Mouse (Mus musculus) CH12.LX (cell line): ENCODE results near the gene Ncf4. TPM values are rescaled to one million over a fixed set of nuclear protein-coding genes. Genes with fewer than 3 reads are reported as not detected.

Experiments used
- DNase-seq: peaks from one replicate; pipeline ENCODE4 v3.0.0-alpha.2; 2013; ENCODE audit errors: extremely low read depth
- H3K27ac ChIP-seq: 2 replicates; pipeline ENCODE4 v1.5.1; 2012; ENCODE audit warnings: low read depth, mild to moderate bottlenecking, control low read depth, moderate library complexity; ENCODE audit not compliant: insufficient read depth
- H3K27me3 ChIP-seq: replicated peaks from 2 replicates; pipeline ENCODE3; 2012; ENCODE audit warnings: inconsistent platforms
- H3K36me3 ChIP-seq, 2 experiments: replicated peaks in 1 of 2; 2 replicates each; pipeline versions ENCODE3 to v1.6.1; 2012; ENCODE audit warnings: inconsistent platforms in 1 of 2, low read length in 1 of 2, mild to moderate bottlenecking in 1 of 2, mixed read lengths in 1 of 2, moderate library complexity in 1 of 2; ENCODE audit not compliant: control insufficient read depth in 1 of 2, insufficient read depth in 1 of 2
- H3K4me1 ChIP-seq, 2 experiments: 2 replicates each; pipeline ENCODE4 v1.6.1; 2012; ENCODE audit warnings: inconsistent platforms in 1 of 2, moderate library complexity in 1 of 2; ENCODE audit not compliant: insufficient read depth in 2 of 2, control insufficient read depth in 1 of 2
- H3K4me2 ChIP-seq: 2 replicates; pipeline ENCODE4 v1.6.1; 2012; ENCODE audit warnings: low read depth, mild to moderate bottlenecking, control low read depth; ENCODE audit not compliant: poor library complexity, insufficient read depth, severe bottlenecking
- H3K4me3 ChIP-seq, 3 experiments: fragments of 150-350 bp in 1 of 3; sonication (generic) in 1 of 3; replicated peaks in 1 of 3; 2 replicates each; pipeline versions ENCODE3 to v1.5.1; 2011 to 2012; ENCODE audit warnings: low read depth in 2 of 3, low read length in 2 of 3, mild to moderate bottlenecking in 2 of 3, moderate library complexity in 2 of 3, control low read depth in 1 of 3, improper control_type of control experiment in 1 of 3, inconsistent platforms in 1 of 3, mixed read lengths in 1 of 3; ENCODE audit not compliant: poor library complexity in 1 of 3
- H3K79me2 ChIP-seq: replicated peaks from 2 replicates; pipeline ENCODE4 v1.6.1; 2012; ENCODE audit warnings: mild to moderate bottlenecking, moderate library complexity; ENCODE audit not compliant: control insufficient read depth, poor library complexity, insufficient read depth, severe bottlenecking; ENCODE audit errors: extremely low read depth
- H3K9ac ChIP-seq: 2 replicates; pipeline ENCODE4 v1.6.1; 2012; ENCODE audit warnings: low read depth, mild to moderate bottlenecking, control low read depth, moderate library complexity; ENCODE audit not compliant: insufficient read depth
- H3K9me3 ChIP-seq: replicated peaks from 2 replicates; pipeline ENCODE3; 2012; ENCODE audit warnings: low read length, inconsistent platforms, mixed read lengths
- CHD2 ChIP-seq: IDR thresholded peaks from 2 replicates; pipeline ENCODE4 v1.6.1; 2011; ENCODE audit warnings: low read length, improper control_type of control experiment
- ELF1 ChIP-seq: IDR thresholded peaks from 2 replicates; pipeline ENCODE4 v1.6.1; 2014; ENCODE audit warnings: low read depth, mild to moderate bottlenecking, inconsistent platforms, low read length, improper control_type of control experiment
- EP300 ChIP-seq: IDR thresholded peaks from 2 replicates; pipeline ENCODE4 v1.6.1; 2011; ENCODE audit warnings: low read length, improper control_type of control experiment
- HCFC1 ChIP-seq: IDR thresholded peaks from 2 replicates; pipeline ENCODE4 v1.6.1; 2012; ENCODE audit warnings: low read depth, mild to moderate bottlenecking, inconsistent platforms, low read length, improper control_type of control experiment
- IRF4 ChIP-seq: IDR thresholded peaks from 2 replicates; pipeline ENCODE4 v1.6.1; 2014; ENCODE audit warnings: low read depth, mild to moderate bottlenecking, inconsistent platforms, low read length, improper control_type of control experiment
- MAFK ChIP-seq: IDR thresholded peaks from 2 replicates; pipeline ENCODE4 v1.6.1; 2011; ENCODE audit warnings: low read length, improper control_type of control experiment; ENCODE audit not compliant: insufficient replicate concordance
- MEF2A ChIP-seq: IDR thresholded peaks from 2 replicates; pipeline ENCODE4 v1.6.1; 2014; ENCODE audit warnings: low read depth, mild to moderate bottlenecking, inconsistent platforms, low read length, improper control_type of control experiment, borderline replicate concordance
- MXI1 ChIP-seq: IDR thresholded peaks from 2 replicates; pipeline ENCODE4 v1.6.1; 2011; ENCODE audit warnings: mild to moderate bottlenecking, low read depth, low read length, improper control_type of control experiment
- NELFE ChIP-seq: IDR thresholded peaks from 2 replicates; pipeline ENCODE4 v1.6.1; 2011; ENCODE audit warnings: low read depth, low read length, improper control_type of control experiment
- PAX5 ChIP-seq: IDR thresholded peaks from 2 replicates; pipeline ENCODE4 v1.6.1; 2012; ENCODE audit warnings: low read length, inconsistent platforms, mixed read lengths
- POLR2AphosphoS2 ChIP-seq: IDR thresholded peaks from 2 replicates; pipeline ENCODE4 v1.6.1; 2011; ENCODE audit warnings: low read depth, low read length, improper control_type of control experiment
- RAD21 ChIP-seq: IDR thresholded peaks from 2 replicates; pipeline ENCODE4 v1.6.1; 2011; ENCODE audit warnings: low read depth, mild to moderate bottlenecking, low read length, improper control_type of control experiment, moderate library complexity
- RCOR1 ChIP-seq: conservative IDR thresholded peaks from 2 replicates; pipeline ENCODE4 v1.6.1; 2012; ENCODE audit warnings: low read depth, mild to moderate bottlenecking, inconsistent platforms, low read length, improper control_type of control experiment
- SIN3A ChIP-seq: IDR thresholded peaks from 2 replicates; pipeline ENCODE4 v1.6.1; 2012; ENCODE audit warnings: low read length, improper control_type of control experiment, inconsistent platforms
- SMC3 ChIP-seq: IDR thresholded peaks from 2 replicates; pipeline ENCODE4 v1.6.1; 2011; ENCODE audit warnings: low read depth, low read length, improper control_type of control experiment
- TBP ChIP-seq: conservative IDR thresholded peaks from 2 replicates; pipeline ENCODE4 v1.6.1; 2011; ENCODE audit warnings: low read depth, low read length, improper control_type of control experiment
- UBTF ChIP-seq: IDR thresholded peaks from 2 replicates; pipeline ENCODE4 v1.6.1; 2012; ENCODE audit warnings: low read depth, mild to moderate bottlenecking, inconsistent platforms, low read length, improper control_type of control experiment, moderate library complexity
- USF1 ChIP-seq: IDR thresholded peaks from 2 replicates; pipeline ENCODE4 v1.6.1; 2014; ENCODE audit warnings: low read depth, mild to moderate bottlenecking, inconsistent platforms, low read length, improper control_type of control experiment
- ZMIZ1 ChIP-seq: IDR thresholded peaks from 2 replicates; pipeline ENCODE4 v1.6.1; 2012; ENCODE audit warnings: low read depth, mild to moderate bottlenecking, inconsistent platforms, low read length, improper control_type of control experiment
- dilution Hi-C: fragments of 300-500 bp; cut with MboI; formaldehyde crosslinking; loops from 2 replicates; pipeline ENCODE4 v1.14.3; 2020; ENCODE audit warnings: low sequenced_read_pairs; ENCODE audit not compliant: extremely low pct_unique_long_range_greater_than_20kb, extremely low pct_ligation_motif_present
- in situ Hi-C: fragments of 300-500 bp; cut with MboI; formaldehyde crosslinking; loops from 3 replicates; pipeline ENCODE4 v1.14.3; 2019; ENCODE audit warnings: low sequenced_read_pairs, low pct_ligation_motif_present, low pct_unique_long_range_greater_than_20kb, mixed read lengths
- polyA plus RNA-seq: library from polyadenylated mRNA; unstranded; fragments of >175 nt; gene quantifications from 2 replicates; pipeline ENCODE4 v1.2.1, GENCODE M21; 2012; ENCODE audit warnings: low read depth; ENCODE audit not compliant: insufficient read length
- total RNA-seq, 2 experiments: library from RNA; depleted of rRNA; stranded (reverse); fragments of 300-350 nt in 1 of 2; fragments of >200 nt in 1 of 2; gene quantifications; 2 replicates each; pipeline ENCODE4 v1.2.3; 2012 to 2014

Ncf4 gene
- total and polyA plus RNA-seq, 3 experiments: 145 to 339 (median 177) TPM

DNA sequence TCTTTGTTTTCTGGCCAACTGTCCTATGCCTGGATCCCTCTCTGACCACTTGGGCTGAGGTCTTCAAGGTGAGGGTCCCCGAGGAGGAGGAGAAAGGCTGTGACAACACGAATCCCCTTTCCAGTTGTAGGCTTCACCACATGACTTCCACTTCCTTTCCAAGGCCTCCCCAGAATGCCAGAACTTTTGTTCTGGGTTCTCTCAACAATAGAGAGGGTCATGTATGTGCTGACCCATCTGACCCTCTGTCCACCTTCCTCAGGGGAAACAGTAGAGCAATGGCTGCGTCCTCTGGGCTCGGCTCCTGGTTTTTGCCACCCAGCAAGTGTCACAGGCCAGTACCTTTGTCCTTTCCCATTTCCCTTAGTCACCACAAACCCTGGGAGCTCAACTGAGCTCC lies 66.4 kb downstream of the Ncf4 start:
- peaks cover 7 to 25% of the 10 kb centered on the region in 2 experiments for H3K4me1 ChIP-seq
- peaks cover 1% of the 10 kb centered on the region for H3K9me3 ChIP-seq
- no peaks in the 10 kb centered on the region for H3K27me3 ChIP-seq
- H3K36me3 ChIP-seq: peaks cover 4 to 20% of the 10 kb centered on the region in 2 experiments
- no peak overlapping the region for H3K9ac ChIP-seq
- no peak for TF ChIP-seq USF1
- no peak for TF ChIP-seq SIN3A
- no peak for TF ChIP-seq MEF2A
- TF ChIP-seq EP300: no peak
- TF ChIP-seq UBTF: no peak
- no peak for TF ChIP-seq ELF1
- TF ChIP-seq CHD2: no peak
- TF ChIP-seq RAD21: no peak
- no peak for TF ChIP-seq IRF4
- TF ChIP-seq ZMIZ1: no peak
- no peak for TF ChIP-seq NELFE
- no peak for TF ChIP-seq TBP
- no peak for TF ChIP-seq PAX5
- TF ChIP-seq MXI1: no peak
- no peak for TF ChIP-seq SMC3
- no peak for TF ChIP-seq MAFK
- TF ChIP-seq HCFC1: no peak
- no peak for TF ChIP-seq RCOR1
- no peak for TF ChIP-seq POLR2AphosphoS2
- H3K79me2 ChIP-seq: no peaks in the 10 kb centered on the region
- in situ Hi-C loops: no loop called here
- DNase-seq: no peak
- H3K4me2 ChIP-seq: no peak overlapping the region
- no peak overlapping the region for H3K27ac ChIP-seq
- dilution Hi-C loops: no loop called here
- H3K4me3 ChIP-seq: no peak overlapping the region

Other genes with a start within 250 kb of the Ncf4 start
- not detected in 2 replicates for gene Cacng2, start 124.8 kb upstream of the Ncf4 start, total RNA-seq (2012; rRNA removed)
- gene Cacng2, start 124.8 kb upstream of the Ncf4 start, total RNA-seq (2014; rRNA removed): not detected in 2 replicates
- not detected in 2 replicates for gene Cacng2, start 124.8 kb upstream of the Ncf4 start, polyA plus RNA-seq
- 72.1 and 84.9 TPM in 2 replicates for gene Ift27, start 70.7 kb upstream of the Ncf4 start, total RNA-seq (2012; rRNA removed)
- gene Ift27, start 70.7 kb upstream of the Ncf4 start, total RNA-seq (2014; rRNA removed): 67.1 and 84.1 TPM in 2 replicates
- gene Ift27, start 70.7 kb upstream of the Ncf4 start, polyA plus RNA-seq: 82.1 and 87.2 TPM in 2 replicates
- gene Pvalb, start 38.4 kb upstream of the Ncf4 start, total RNA-seq (2012; rRNA removed): 11.8 and 12.8 TPM in 2 replicates
- 10.0 and 11.4 TPM in 2 replicates for gene Pvalb, start 38.4 kb upstream of the Ncf4 start, total RNA-seq (2014; rRNA removed)
- 16.4 and 21.0 TPM in 2 replicates for gene Pvalb, start 38.4 kb upstream of the Ncf4 start, polyA plus RNA-seq
- gene Csf2rb2, start 60.9 kb downstream of the Ncf4 start, total RNA-seq (2012; rRNA removed): 15.6 and 21.6 TPM in 2 replicates
- gene Csf2rb2, start 60.9 kb downstream of the Ncf4 start, total RNA-seq (2014; rRNA removed): 9.9 and 14.8 TPM in 2 replicates
- 56.5 and 56.6 TPM in 2 replicates for gene Csf2rb2, start 60.9 kb downstream of the Ncf4 start, polyA plus RNA-seq
- gene Csf2rb, start 81.0 kb downstream of the Ncf4 start, total RNA-seq (2012; rRNA removed): 146 and 179 TPM in 2 replicates
- gene Csf2rb, start 81.0 kb downstream of the Ncf4 start, total RNA-seq (2014; rRNA removed): 124 and 134 TPM in 2 replicates
- 222 and 269 TPM in 2 replicates for gene Csf2rb, start 81.0 kb downstream of the Ncf4 start, polyA plus RNA-seq
- gene Tex33, start 151.1 kb downstream of the Ncf4 start, total RNA-seq (2012; rRNA removed): not detected in 2 replicates
- gene Tex33, start 151.1 kb downstream of the Ncf4 start, total RNA-seq (2014; rRNA removed): not detected in 2 replicates
- gene Tex33, start 151.1 kb downstream of the Ncf4 start, polyA plus RNA-seq: not detected in 2 replicates
- gene Tst, start 161.1 kb downstream of the Ncf4 start, total RNA-seq (2012; rRNA removed): 1.8 and 2.0 TPM in 2 replicates
- 0.66 and 0.67 TPM in 2 replicates for gene Tst, start 161.1 kb downstream of the Ncf4 start, total RNA-seq (2014; rRNA removed)
- gene Tst, start 161.1 kb downstream of the Ncf4 start, polyA plus RNA-seq: 0.56 and 0.57 TPM in 2 replicates
- 33.0 and 46.3 TPM in 2 replicates for gene Mpst, start 161.6 kb downstream of the Ncf4 start, total RNA-seq (2012; rRNA removed)
- gene Mpst, start 161.6 kb downstream of the Ncf4 start, total RNA-seq (2014; rRNA removed): 18.1 and 27.0 TPM in 2 replicates
- 21.5 and 24.4 TPM in 2 replicates for gene Mpst, start 161.6 kb downstream of the Ncf4 start, polyA plus RNA-seq
- not detected in 2 replicates for gene Kctd17, start 183.8 kb downstream of the Ncf4 start, total RNA-seq (2012; rRNA removed)
- gene Kctd17, start 183.8 kb downstream of the Ncf4 start, total RNA-seq (2014; rRNA removed): not detected in 2 replicates
- gene Kctd17, start 183.8 kb downstream of the Ncf4 start, polyA plus RNA-seq: not detected in 2 replicates
- gene Tmprss6, start 223.8 kb downstream of the Ncf4 start, total RNA-seq (2012; rRNA removed): 0.08 and 0.34 TPM in 2 replicates
- 0.24 TPM in 2 replicates for gene Tmprss6, start 223.8 kb downstream of the Ncf4 start, total RNA-seq (2014; rRNA removed)
- gene Tmprss6, start 223.8 kb downstream of the Ncf4 start, polyA plus RNA-seq: 0.54 and 0.70 TPM in 2 replicates